Mouse (Mus musculus) stomach, embryonic 14.5 days (tissue): ENCODE measurements around the gene Col13a1. TPM values are rescaled to one million over a fixed set of nuclear protein-coding genes. Genes with fewer than 3 reads are reported as not detected.

Source experiments
- ATAC-seq: fragments of 200-750 bp; cut with Nextera tagmentation; 2 replicates; pipeline ENCODE4 v1.8.0; 2017; ENCODE audit warnings: low read depth, moderate TSS enrichment; ENCODE audit not compliant: insufficient number of reproducible peaks, insufficient read depth, low FRiP score
- H3K27ac ChIP-seq: fragments of 300-500 bp; sonication (generic); 2 replicates; pipeline ENCODE4 v1.5.1; 2014; ENCODE audit warnings: mild to moderate bottlenecking, low read length, moderate library complexity, mixed read lengths
- H3K27me3 ChIP-seq: fragments of 300-500 bp; sonication (generic); 2 replicates; pipeline ENCODE4 v1.6.1; 2014; ENCODE audit warnings: low read length, control low read depth, mixed read lengths; ENCODE audit not compliant: control insufficient read depth, insufficient read depth
- H3K36me3 ChIP-seq: fragments of 300-500 bp; sonication (generic); 2 replicates; pipeline ENCODE4 v1.6.1; 2014; ENCODE audit warnings: mild to moderate bottlenecking, control low read depth, low read length, moderate library complexity, mixed read lengths; ENCODE audit not compliant: control insufficient read depth, insufficient read depth
- H3K4me1 ChIP-seq: fragments of 300-500 bp; sonication (generic); 2 replicates; pipeline ENCODE4 v1.6.1; 2014; ENCODE audit warnings: low read length, control low read depth, mixed read lengths; ENCODE audit not compliant: control insufficient read depth, insufficient read depth
- H3K4me2 ChIP-seq: fragments of 300-500 bp; sonication (generic); replicated peaks from 2 replicates; pipeline ENCODE4 v1.6.1; 2014; ENCODE audit warnings: low read depth, low read length, control low read depth
- H3K4me3 ChIP-seq: fragments of 300-500 bp; sonication (generic); 2 replicates; pipeline ENCODE4 v1.5.1; 2014; ENCODE audit warnings: low read depth, low read length, control low read depth
- H3K9ac ChIP-seq: fragments of 300-500 bp; sonication (generic); replicated peaks from 2 replicates; pipeline ENCODE4 v1.6.1; 2014; ENCODE audit warnings: low read depth, mild to moderate bottlenecking, control low read depth, low read length, moderate library complexity, mixed read lengths
- H3K9me3 ChIP-seq: fragments of 300-500 bp; sonication (generic); 2 replicates; pipeline ENCODE4 v1.6.1; 2016; ENCODE audit warnings: low read depth, low read length, control low read depth; ENCODE audit not compliant: control insufficient read depth
- WGBS: fragments of 180-500 bp; shearing (Covaris S2); extraction: QIAGEN DNeasy Blood & Tissue Kit; methylation state at CpG from one replicate; pipeline ENCODE4 v1.1.7; 2014; 5-methylcytosine and 5-hydroxymethylcytosine counted together
- polyA plus RNA-seq: library from polyadenylated mRNA; unstranded; fragments of >200 nt; fragmentation: Nextera tagmentation; extraction: Ambion mirVana; gene quantifications from 2 replicates; pipeline ENCODE4 v1.2.1, GENCODE M21; 2014

The Col13a1 gene
- polyA plus RNA-seq, 1 experiment from 2014 or later: 2.6 TPM

DNA sequence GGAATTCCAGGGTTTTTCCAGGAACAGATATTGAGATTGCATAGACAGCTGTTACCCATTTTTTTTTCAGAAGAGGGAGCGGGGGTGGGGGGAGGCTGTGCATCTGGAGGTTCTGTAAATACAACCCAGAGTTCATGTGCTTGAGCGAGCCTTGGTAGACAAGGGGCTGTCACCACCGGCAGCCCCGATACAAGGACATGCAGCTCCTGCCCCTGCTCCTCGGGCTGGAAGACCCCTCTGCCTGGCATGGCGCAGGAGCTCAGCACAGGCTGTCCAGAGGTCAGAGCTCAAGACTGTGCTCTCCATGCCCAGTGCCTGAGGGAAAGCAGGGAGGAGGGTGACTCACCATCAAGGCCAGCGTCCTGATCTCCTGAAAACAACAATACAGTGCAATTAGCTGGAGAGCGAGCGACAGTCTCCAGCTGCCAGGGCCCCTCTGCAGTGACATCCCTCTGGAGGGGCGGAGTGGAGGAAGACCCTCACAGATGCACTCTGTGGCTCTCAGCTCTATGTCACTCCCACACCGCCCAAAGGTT is 112.8 kb downstream of the Col13a1 start:
- no peak overlapping the region for H3K4me3 ChIP-seq
- 40% methylated on average over 11 of the region's 11 CpGs for WGBS

DNA sequence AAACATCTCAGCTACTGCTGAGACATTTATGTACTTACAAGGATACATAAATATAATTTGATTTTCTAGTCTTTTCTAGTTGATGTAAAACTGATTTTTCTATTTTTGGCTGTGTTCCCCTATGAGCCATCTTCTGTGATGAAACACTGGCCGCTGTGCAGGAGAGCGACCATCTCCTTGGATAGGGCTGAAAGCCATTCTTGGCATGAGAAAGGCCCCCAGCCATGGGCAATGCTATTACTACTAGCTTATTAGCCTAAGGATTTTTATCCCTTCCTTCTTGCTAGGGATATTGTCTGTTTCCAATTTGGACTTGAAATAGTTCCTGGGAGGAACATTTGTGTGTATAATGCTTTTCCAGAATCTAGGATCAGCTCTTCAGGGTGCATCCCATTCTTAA is 119.5 kb downstream of the Col13a1 start:
- no peak for ATAC-seq
- Histone ChIP-seq H3K27me3 (no peaks in the 10 kb centered on the region), H3K4me1 (no peaks in the 10 kb centered on the region), H3K27ac (no peak overlapping the region), H3K4me3 (no peak overlapping the region), H3K36me3 (no peaks in the 10 kb centered on the region), H3K4me2 (no peak overlapping the region), H3K9ac (no peak overlapping the region), H3K9me3 (peaks cover 20% of the 10 kb centered on the region)
- 93% methylated on average over 2 of the region's 2 CpGs for WGBS

More for the DNA sequence above, 112.8 kb downstream of the Col13a1 start:
- ATAC-seq: 0 out of 2 replicates have a peak, but pooled peaks have one; percentile 48
- Histone ChIP-seq H3K36me3 (no peaks in the 10 kb centered on the region), H3K4me1 (peaks cover 7% of the 10 kb centered on the region; the same call in 1 of the 2 replicates), H3K27me3 (no peaks in the 10 kb centered on the region), H3K9ac (no peak overlapping the region), H3K9me3 (peaks cover 21% of the 10 kb centered on the region), H3K27ac (peak overlapping the region; percentile 33; the same call in 1 of the 2 replicates), H3K4me2 (0 out of 2 replicates have a peak overlapping the region, but pooled peaks have one; percentile 10)

DNA sequence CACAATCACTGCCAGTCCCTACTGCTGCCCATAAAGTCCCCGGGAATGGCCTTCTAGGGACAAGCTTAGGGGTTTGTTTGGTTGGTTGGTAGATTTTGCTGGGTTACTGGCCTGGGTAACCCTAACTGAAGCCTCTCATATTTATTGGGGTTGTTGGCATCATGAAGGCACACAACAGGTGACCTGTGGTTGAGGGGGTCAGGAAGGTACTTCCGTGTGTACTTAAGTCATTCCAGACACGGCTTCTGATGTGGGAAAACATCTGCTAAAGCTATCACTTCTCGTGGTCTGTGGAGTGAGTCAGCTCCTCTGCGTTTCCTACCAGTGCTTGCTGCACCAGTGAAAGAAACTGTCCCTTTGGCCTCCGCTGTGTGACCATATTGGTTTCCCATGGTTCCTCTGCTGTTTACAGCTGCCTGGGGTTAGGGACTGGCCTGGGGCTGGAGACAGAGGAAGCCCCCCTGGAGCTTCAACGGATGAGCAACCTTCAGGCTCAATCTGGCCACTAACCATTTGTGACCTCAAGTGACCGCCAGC is 123.7 kb downstream of the Col13a1 start:
- Histone ChIP-seq H3K9me3 (no peaks in the 10 kb centered on the region), H3K9ac (no peak overlapping the region), H3K27me3 (no peaks in the 10 kb centered on the region), H3K27ac (no peak overlapping the region), H3K4me3 (no peak overlapping the region), H3K4me1 (no peaks in the 10 kb centered on the region), H3K4me2 (no peak overlapping the region), H3K36me3 (no peaks in the 10 kb centered on the region)
- no peak for ATAC-seq
- WGBS: 78% methylated on average over 8 of the region's 8 CpGs

DNA sequence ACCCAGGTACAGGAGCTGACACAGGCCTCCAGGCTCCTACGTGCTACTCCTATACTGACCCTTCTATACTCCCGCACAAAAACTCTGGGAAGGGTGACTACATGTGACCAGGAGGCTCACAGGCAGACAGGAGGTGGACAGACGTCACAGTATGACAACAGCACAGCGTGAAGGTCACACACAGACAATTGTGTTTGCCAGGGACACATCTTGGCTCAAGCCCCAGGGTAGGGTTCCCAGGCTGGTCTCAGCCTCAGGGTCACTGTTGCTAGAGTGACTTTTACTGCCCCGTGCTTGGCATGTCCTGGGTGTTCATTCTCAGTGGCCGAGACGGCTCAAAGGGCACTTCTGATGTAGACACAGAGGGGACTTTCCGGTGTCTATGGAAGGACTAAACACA is 126.1 kb downstream of the Col13a1 start:
- ATAC-seq: no peak
- Histone ChIP-seq H3K4me2 (no peak overlapping the region), H3K4me3 (no peak overlapping the region), H3K9me3 (no peaks in the 10 kb centered on the region), H3K9ac (no peak overlapping the region), H3K27me3 (no peaks in the 10 kb centered on the region), H3K36me3 (no peaks in the 10 kb centered on the region), H3K4me1 (peaks cover 4% of the 10 kb centered on the region; the same call in 1 of the 2 replicates), H3K27ac (no peak overlapping the region)
- 87% methylated on average over 8 of the region's 8 CpGs for WGBS

DNA sequence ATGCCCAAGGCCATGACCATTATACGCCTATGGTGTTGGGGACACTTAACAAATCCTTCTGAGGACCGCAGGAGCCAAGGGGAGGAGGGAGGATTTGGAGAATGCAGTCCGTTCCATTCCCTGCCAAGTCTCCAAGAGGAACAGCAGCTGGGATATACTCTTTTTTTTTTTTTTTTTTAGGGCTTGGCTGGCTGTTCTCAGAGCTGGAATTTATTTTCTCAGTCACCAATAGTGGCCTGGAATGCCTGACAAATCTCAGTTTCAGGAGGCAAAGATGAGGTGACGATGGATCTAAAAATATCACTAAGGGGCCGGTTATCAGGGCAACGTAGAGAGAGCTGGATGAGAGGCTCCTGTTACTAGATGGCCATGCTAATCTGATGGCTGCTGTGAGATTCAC is 130.4 kb downstream of the Col13a1 start:
- ATAC-seq: no peak; the same call in 1 of the 2 replicates
- no peaks in the 10 kb centered on the region for H3K27me3 ChIP-seq
- no peak overlapping the region for H3K4me2 ChIP-seq
- no peak overlapping the region for H3K4me3 ChIP-seq
- H3K27ac ChIP-seq: peak overlapping the region; percentile 44
- H3K4me1 ChIP-seq: peaks cover 4% of the 10 kb centered on the region; the same call in 1 of the 2 replicates
- no peaks in the 10 kb centered on the region for H3K36me3 ChIP-seq
- H3K9ac ChIP-seq: no peak overlapping the region
- H3K9me3 ChIP-seq: no peaks in the 10 kb centered on the region
- WGBS: 49% methylated on average over 6 of the region's 6 CpGs

DNA sequence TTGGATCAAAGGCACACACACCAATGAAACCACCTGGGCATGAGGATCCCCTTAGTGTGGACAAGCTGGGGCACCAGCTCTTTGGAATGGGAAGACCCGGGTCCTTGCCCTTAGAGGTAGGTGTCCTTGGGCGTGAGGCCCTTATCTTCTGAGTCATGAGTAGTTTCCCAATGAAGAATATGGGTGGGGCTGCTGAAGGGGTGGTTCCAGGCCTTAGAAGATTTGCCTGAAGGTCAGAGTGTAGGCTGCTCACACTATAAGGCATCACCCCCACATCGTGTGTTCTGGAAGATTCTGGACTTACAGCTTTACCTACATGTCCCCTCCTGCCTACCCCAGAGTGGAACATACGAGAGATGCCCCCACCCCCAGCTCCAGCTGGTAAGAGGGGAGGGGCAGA is 133.4 kb downstream of the Col13a1 start:
- ATAC-seq: no peak
- peaks cover 4% of the 10 kb centered on the region; the same call in 1 of the 2 replicates for H3K4me1 ChIP-seq
- 64% methylated on average over 4 of the region's 4 CpGs for WGBS

DNA sequence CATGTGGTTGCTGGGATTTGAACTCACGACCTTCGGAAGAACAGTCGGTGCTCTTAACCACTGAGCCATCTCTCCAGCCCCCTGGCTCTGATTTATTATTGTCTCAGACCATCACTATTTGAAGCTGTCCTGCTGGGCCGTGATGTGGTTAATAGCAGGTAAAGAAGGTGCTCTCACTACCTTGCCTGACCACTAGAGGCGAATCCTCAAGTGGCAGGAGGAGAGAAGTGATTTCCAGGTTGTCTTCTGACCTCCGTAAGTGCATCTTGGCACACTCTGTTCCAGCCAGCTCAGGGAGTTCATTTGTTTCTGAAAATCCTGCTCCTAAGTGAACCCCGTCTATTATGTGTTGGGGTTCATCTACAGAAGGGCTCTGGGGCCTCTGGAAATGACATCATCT is 134.4 kb downstream of the Col13a1 start:
- Histone ChIP-seq H3K4me2 (no peak overlapping the region), H3K9me3 (no peaks in the 10 kb centered on the region)

More for the DNA sequence above, 133.4 kb downstream of the Col13a1 start:
- no peak overlapping the region for H3K9ac ChIP-seq
- H3K4me2 ChIP-seq: no peak overlapping the region
- no peak overlapping the region for H3K27ac ChIP-seq
- H3K4me3 ChIP-seq: no peak overlapping the region
- H3K9me3 ChIP-seq: no peaks in the 10 kb centered on the region
- H3K27me3 ChIP-seq: no peaks in the 10 kb centered on the region
- no peaks in the 10 kb centered on the region for H3K36me3 ChIP-seq

DNA sequence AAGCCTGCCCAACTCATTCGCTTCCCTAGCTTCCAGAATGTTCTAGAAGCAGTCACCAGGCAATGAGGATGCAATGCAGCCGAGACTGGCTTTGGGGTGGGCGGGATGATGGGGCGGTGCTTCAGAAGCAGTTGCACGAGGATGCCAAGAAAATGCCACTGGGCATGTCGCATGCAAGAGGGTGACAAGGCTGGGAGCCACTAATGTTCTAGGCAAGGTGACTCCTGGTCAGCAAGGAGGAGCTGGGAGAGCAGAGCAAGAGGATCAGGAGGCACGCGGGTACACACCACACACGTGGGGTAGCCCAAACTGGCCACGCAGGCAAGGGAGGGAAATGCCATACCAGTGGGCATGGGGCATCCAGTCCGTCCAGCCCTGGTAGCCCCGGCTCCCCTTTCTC is 136.6 kb downstream of the Col13a1 start:
- Histone ChIP-seq H3K4me2 (no peak overlapping the region), H3K9me3 (no peaks in the 10 kb centered on the region), H3K27me3 (no peaks in the 10 kb centered on the region), H3K9ac (no peak overlapping the region), H3K4me1 (no peaks in the 10 kb centered on the region), H3K4me3 (no peak overlapping the region), H3K36me3 (no peaks in the 10 kb centered on the region), H3K27ac (no peak overlapping the region)
- ATAC-seq: no peak
- 89% methylated on average over 12 of the region's 12 CpGs for WGBS

More for the DNA sequence above, 134.4 kb downstream of the Col13a1 start:
- ATAC-seq: no peak
- Histone ChIP-seq H3K27ac (no peak overlapping the region), H3K4me3 (no peak overlapping the region), H3K4me1 (peaks cover 4% of the 10 kb centered on the region; the same call in 1 of the 2 replicates), H3K27me3 (no peaks in the 10 kb centered on the region), H3K9ac (no peak overlapping the region), H3K36me3 (no peaks in the 10 kb centered on the region)
- 65% methylated on average over 7 of the region's 7 CpGs for WGBS

DNA sequence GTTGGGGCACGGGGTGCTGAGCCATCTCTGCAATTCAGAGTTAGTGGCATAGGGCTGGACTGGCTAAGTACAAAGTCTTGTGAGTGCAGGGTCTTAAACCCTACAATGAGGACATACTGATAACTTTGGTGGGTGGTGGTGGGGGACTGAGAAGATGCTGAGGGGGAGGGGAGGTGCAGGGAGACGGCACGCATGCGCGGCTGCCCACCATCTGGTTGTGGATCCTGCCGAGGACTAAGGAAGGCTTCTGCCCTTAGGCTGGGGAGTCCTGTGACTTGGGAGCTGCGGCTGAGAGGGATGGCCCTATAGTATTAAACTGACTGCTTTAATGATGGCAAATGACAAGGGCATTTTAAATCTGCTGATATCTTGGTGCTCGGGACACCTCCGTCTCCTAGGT is 139.6 kb downstream of the Col13a1 start:
- Histone ChIP-seq H3K4me3 (no peak overlapping the region), H3K27me3 (no peaks in the 10 kb centered on the region), H3K27ac (no peak overlapping the region), H3K4me1 (no peaks in the 10 kb centered on the region), H3K9me3 (no peaks in the 10 kb centered on the region), H3K36me3 (no peaks in the 10 kb centered on the region), H3K9ac (no peak overlapping the region), H3K4me2 (no peak overlapping the region)
- 80% methylated on average over 9 of the region's 9 CpGs for WGBS
- no peak for ATAC-seq
